Mouse (Mus musculus): ENCODE results near the gene Rbfox1.

DNA sequence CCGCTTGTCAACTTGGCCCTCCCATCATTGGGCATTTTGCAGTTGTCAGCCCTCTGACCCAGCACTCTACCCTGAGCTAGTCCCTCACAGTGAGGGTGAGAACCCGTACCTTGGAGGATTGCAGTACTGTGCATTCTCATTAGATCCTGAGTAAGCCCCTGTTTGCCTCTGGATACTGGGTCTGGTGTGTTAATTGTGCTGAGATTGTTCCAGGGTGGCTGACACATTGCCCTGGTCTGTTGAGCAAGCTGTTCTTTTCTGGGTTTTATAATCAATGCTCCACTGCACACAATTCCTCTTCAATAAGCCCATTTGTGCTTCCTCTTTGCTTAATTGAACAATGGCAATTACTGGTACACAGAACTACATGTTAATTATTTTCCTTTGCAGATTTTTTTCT lies 1489.5 kb downstream of the Rbfox1 start:
- TF ChIP-seq CTCF (IDR thresholded peaks at IDR 0.05; ENCODE audit: borderline replicate concordance, control insufficient read depth, extremely low read depth, insufficient read depth, low read length, poor library complexity): no peak
- TF ChIP-seq POLR2A (IDR thresholded peaks at IDR 0.05; ENCODE audit: control insufficient read depth, extremely low read depth, insufficient read depth, low read length, poor library complexity): no peak

All from thymus, adult 2 months (tissue).